In the genomic region with DNA sequence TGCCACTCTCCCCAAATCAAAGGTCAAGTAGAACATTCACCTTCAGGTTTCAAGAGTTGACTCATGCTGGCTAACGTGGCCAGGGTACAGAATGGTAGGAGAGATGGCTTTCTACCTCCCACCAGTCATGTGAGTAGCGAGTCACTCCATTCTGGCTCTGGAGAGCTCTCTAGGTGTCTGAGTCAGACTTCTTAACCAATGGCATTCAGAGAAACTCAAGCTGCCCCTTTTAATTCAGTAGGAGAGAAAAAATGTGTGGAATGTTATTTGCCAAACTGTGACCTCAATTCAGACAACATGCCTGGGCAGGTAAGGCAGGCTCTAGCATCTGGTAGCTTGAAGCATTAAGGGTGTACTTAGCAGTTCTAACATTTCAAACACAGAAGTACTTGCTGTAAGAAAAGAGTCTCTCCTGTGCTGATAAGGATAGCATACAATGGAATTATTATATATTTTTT, we compare ENCODE assay signal across 10 mouse cellular contexts.
A peak's percentile ranks its signal among the peaks of the same experiment; 100 is the strongest.
DNase-seq lines count a peak whose midpoint lies in the region; ATAC-seq lines count a peak whose summit lies in the region.
"Had no signal": no experiment of that assay in that cellular context is flagged by ENCODE, and none has a peak within 500 bp of the region (broad histone marks: within the 10 kb centered on the region; RNA-seq: fewer than 3 reads in every experiment).

No protein-coding gene starts in this region.

- H3K9ac ChIP-seq in kidney, embryonic 14.5 days (ENCODE audit: low read depth, low read length): no peak overlapping the region

- H3K4me2 ChIP-seq in kidney, embryonic 14.5 days (replicated peaks; ENCODE audit: low read depth, low read length): no peak overlapping the region

- WGBS in kidney, embryonic 14.5 days: 63% methylated on average over 2 of the region's 2 CpGs

- no peak overlapping the region for H3K27ac ChIP-seq in kidney, embryonic 14.5 days (ENCODE audit: low read depth, low read length)
- H3K27ac ChIP-seq: macrophage had no signal

- intact Hi-C loops in left cerebral cortex, postnatal 36 days (cut with DNase I): no loop called here

- DNase-seq in adrenal gland, postnatal 10 days: peak; percentile 5
- DNase-seq in adrenal gland, postnatal 4 days (ENCODE audit: low spot score in 2 of 2): no peak
- DNase-seq in embryo, embryonic 11 days: peak; percentile 7
- peak; percentile 44 to 59 for DNase-seq in lung, postnatal 4 days
- DNase-seq in layer of hippocampus, adult 18-20 months (ENCODE audit: low spot score in 2 of 2): no peak
- DNase-seq in left cerebral cortex, postnatal 36 days (ENCODE audit: low spot score in 2 of 2): no peak
- no peak for DNase-seq in cerebellum, adult 9-10 months
- DNase-seq: gastrocnemius, postnatal 14 days had no signal

- peak; percentile 72; the same call in 1 of the 2 replicates for ATAC-seq in kidney, embryonic 14.5 days (ENCODE audit: low FRiP score, low TSS enrichment)

- H3K9me3 ChIP-seq in kidney, embryonic 14.5 days (ENCODE audit: control insufficient read depth, low read length): no peaks in the 10 kb centered on the region

- H3K27me3 ChIP-seq in kidney, embryonic 14.5 days (ENCODE audit: control insufficient read depth, insufficient read depth, low read length): no peaks in the 10 kb centered on the region

- no peaks in the 10 kb centered on the region for H3K4me1 ChIP-seq in kidney, embryonic 14.5 days (ENCODE audit: control insufficient read depth, insufficient read depth, low read length)

- no peaks in the 10 kb centered on the region for H3K36me3 ChIP-seq in kidney, embryonic 14.5 days (ENCODE audit: control insufficient read depth, insufficient read depth, low read length)

- H3K4me3 ChIP-seq in kidney, embryonic 14.5 days (ENCODE audit: low read length): no peak overlapping the region

Comparison
In these comparisons a context has a peak if more than half of its experiments do, and no peak if none do; other contexts are left out.
1. DNase-seq: peak in adrenal gland, postnatal 10 days (single experiment), embryo, embryonic 11 days (single experiment) and lung, postnatal 4 days (2 of 2); none in adrenal gland, postnatal 4 days (0 of 2), layer of hippocampus, adult 18-20 months (0 of 2), left cerebral cortex, postnatal 36 days (0 of 2) and cerebellum, adult 9-10 months (single experiment).